Mouse (Mus musculus): ENCODE data around the gene Msrb3. TPM values are rescaled to one million over a fixed set of nuclear protein-coding genes. Genes with fewer than 3 reads are reported as not detected.

Gene Msrb3
- polyA plus RNA-seq, 1 experiment from 2014 or later: 17.6 TPM

DNA sequence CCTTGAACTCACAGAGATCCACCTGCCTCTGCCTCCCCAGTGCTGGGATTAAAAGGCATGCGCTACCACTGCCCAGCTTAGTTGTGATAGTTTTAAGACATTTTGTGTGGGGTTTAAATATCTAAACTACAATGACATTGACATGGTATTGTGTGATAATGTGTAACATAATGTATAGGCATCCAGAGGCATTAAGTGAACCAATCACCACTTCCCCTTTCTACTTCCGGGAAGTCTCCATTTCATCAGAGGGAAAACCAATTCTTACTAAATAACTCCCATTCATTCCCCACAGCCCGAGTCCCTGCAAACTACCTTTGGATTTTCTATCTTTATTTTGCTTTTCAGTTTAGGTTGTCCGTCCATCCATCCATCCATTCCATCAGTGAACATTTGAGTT is 90.7 kb downstream of the Msrb3 start:
- no peaks in the 10 kb centered on the region for H3K27me3 ChIP-seq (replicated peaks; ENCODE audit: control insufficient read depth, insufficient read depth, low read length)
- no peak for ATAC-seq (replicated peaks; ENCODE audit: low FRiP score, low TSS enrichment, low read depth)
- WGBS: 94% methylated on average over 4 of the region's 4 CpGs

DNA sequence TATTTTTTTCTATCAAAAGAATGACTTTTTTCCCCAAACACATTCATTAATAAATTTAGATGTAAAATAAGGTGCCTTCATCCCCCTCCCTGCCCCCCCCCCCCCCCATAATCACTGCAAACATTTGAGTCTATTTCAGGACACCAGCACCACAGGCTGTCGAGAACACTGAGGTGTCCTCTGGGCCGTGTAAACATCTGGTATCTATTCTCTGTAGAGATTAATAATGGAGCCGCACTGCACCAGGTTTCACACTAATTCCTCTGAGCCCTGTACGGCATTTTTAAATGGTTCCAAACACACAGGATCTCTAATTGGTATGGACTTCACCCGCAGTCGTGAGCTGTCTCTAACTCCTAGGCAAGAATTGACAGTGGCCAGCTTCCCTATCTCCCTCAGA is 97.8 kb downstream of the Msrb3 start:
- Histone ChIP-seq H3K4me2 (ENCODE audit: low read length) (peak overlapping the region; percentile 49), H3K27me3 (replicated peaks; ENCODE audit: control insufficient read depth, insufficient read depth, low read length) (no peaks in the 10 kb centered on the region), H3K4me1 (replicated peaks; ENCODE audit: control insufficient read depth, insufficient read depth, low read length) (peaks cover 28% of the 10 kb centered on the region), H3K9me3 (ENCODE audit: control insufficient read depth, low read length) (no peaks in the 10 kb centered on the region), H3K4me3 (ENCODE audit: low read depth, low read length) (no peak overlapping the region), H3K9ac (ENCODE audit: low read length) (no peak overlapping the region), H3K36me3 (ENCODE audit: control insufficient read depth, insufficient read depth, low read length) (no peaks in the 10 kb centered on the region), H3K27ac (ENCODE audit: low read depth) (peak overlapping the region; percentile 83)
- 11% methylated on average over 6 of the region's 6 CpGs for WGBS
- DNase-seq (ENCODE audit: low spot score): no peak
- ATAC-seq (replicated peaks; ENCODE audit: low FRiP score, low TSS enrichment, low read depth): no peak

More for the DNA sequence above, 90.7 kb downstream of the Msrb3 start:
- Histone ChIP-seq H3K4me1 (replicated peaks; ENCODE audit: control insufficient read depth, insufficient read depth, low read length) (peaks cover 35% of the 10 kb centered on the region), H3K4me2 (ENCODE audit: low read length) (no peak overlapping the region), H3K9ac (ENCODE audit: low read length) (no peak overlapping the region), H3K4me3 (ENCODE audit: low read depth, low read length) (no peak overlapping the region), H3K9me3 (ENCODE audit: control insufficient read depth, low read length) (no peaks in the 10 kb centered on the region), H3K36me3 (ENCODE audit: control insufficient read depth, insufficient read depth, low read length) (no peaks in the 10 kb centered on the region), H3K27ac (ENCODE audit: low read depth) (no peak overlapping the region)
- no peak for DNase-seq (ENCODE audit: low spot score)

DNA sequence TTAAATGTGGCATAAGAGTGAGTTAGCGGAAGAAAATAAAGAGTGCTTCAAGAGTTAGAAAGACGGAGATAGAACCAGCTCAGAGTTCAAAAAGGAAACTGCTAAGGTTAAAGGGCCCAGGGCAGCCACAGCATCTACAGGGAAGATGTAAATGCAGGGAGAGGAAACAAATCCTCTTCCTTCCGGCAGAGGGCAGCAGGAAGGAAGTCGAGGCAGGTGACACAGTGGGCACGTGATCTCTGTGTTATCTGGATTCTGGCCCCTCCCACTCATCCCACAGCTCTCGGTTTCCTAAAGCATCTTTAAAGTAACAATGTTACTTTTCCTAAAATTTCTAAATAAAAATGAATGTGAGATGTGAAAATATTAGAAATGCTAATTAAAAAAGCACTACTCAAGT is 99.4 kb downstream of the Msrb3 start:
- Histone ChIP-seq H3K4me3 (ENCODE audit: low read depth, low read length) (no peak overlapping the region), H3K36me3 (ENCODE audit: control insufficient read depth, insufficient read depth, low read length) (no peaks in the 10 kb centered on the region), H3K27ac (ENCODE audit: low read depth) (no peak overlapping the region), H3K4me1 (replicated peaks; ENCODE audit: control insufficient read depth, insufficient read depth, low read length) (peaks cover 38% of the 10 kb centered on the region), H3K4me2 (ENCODE audit: low read length) (no peak overlapping the region), H3K9ac (ENCODE audit: low read length) (no peak overlapping the region), H3K9me3 (ENCODE audit: control insufficient read depth, low read length) (no peaks in the 10 kb centered on the region), H3K27me3 (replicated peaks; ENCODE audit: control insufficient read depth, insufficient read depth, low read length) (no peaks in the 10 kb centered on the region)
- WGBS: 78% methylated on average over 6 of the region's 6 CpGs
- ATAC-seq (replicated peaks; ENCODE audit: low FRiP score, low TSS enrichment, low read depth) (no peak), DNase-seq (ENCODE audit: low spot score) (no peak)

DNA sequence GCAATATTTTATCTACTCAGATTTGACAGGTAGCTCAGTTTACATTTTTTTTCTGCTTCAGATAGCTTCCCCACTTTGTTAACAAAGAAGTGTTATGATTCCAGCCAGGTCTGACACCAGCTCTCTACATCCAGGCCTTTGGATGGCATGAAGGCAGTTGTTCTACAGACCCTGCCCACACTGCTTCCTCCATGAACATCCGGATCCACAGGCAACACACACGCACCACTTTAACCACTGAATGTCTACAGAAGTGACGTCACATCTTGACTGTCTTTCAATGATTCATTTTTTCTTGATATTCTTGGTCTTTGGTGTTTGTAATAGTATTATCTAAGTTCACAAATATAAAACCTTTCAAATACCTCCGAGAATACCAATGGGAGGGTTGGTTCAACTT is 102.2 kb downstream of the Msrb3 start:
- 80% methylated on average over 4 of the region's 4 CpGs for WGBS
- peaks cover 35% of the 10 kb centered on the region for H3K4me1 ChIP-seq (replicated peaks; ENCODE audit: control insufficient read depth, insufficient read depth, low read length)
- no peak overlapping the region for H3K9ac ChIP-seq (ENCODE audit: low read length)
- no peaks in the 10 kb centered on the region for H3K36me3 ChIP-seq (ENCODE audit: control insufficient read depth, insufficient read depth, low read length)
- no peak overlapping the region for H3K27ac ChIP-seq (ENCODE audit: low read depth)
- no peak overlapping the region for H3K4me2 ChIP-seq (ENCODE audit: low read length)
- no peak for DNase-seq (ENCODE audit: low spot score)
- ATAC-seq (replicated peaks; ENCODE audit: low FRiP score, low TSS enrichment, low read depth): no peak
- no peaks in the 10 kb centered on the region for H3K9me3 ChIP-seq (ENCODE audit: control insufficient read depth, low read length)
- H3K4me3 ChIP-seq (ENCODE audit: low read depth, low read length): no peak overlapping the region
- H3K27me3 ChIP-seq (replicated peaks; ENCODE audit: control insufficient read depth, insufficient read depth, low read length): no peaks in the 10 kb centered on the region

DNA sequence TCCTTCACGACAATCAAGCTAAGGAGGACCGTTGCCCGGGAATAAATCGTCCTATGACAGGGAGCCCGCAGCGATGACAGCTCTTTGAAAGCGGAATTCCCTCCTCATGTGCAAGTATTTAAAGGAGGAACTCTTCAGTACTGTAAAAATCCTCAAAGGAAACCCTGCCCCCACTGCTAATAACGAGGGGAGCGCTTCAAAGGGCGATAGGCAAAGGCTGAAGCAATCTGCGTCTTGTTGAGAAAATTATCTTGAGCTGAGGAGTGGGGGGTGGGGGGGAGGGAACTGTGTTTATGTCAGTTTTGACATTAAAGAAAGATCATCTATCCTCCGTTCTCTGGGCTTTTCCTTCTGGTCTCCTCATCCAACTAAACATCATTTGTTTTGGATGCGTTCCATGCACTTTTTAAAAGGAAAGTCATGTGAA is 104.5 kb downstream of the Msrb3 start:
- Histone ChIP-seq H3K4me1 (replicated peaks; ENCODE audit: control insufficient read depth, insufficient read depth, low read length) (peaks cover 22% of the 10 kb centered on the region), H3K27me3 (replicated peaks; ENCODE audit: control insufficient read depth, insufficient read depth, low read length) (no peaks in the 10 kb centered on the region), H3K36me3 (ENCODE audit: control insufficient read depth, insufficient read depth, low read length) (no peaks in the 10 kb centered on the region), H3K4me2 (ENCODE audit: low read length) (peak overlapping the region; percentile 35; the same call in 1 of the 2 replicates), H3K4me3 (ENCODE audit: low read depth, low read length) (no peak overlapping the region), H3K9me3 (ENCODE audit: control insufficient read depth, low read length) (no peaks in the 10 kb centered on the region), H3K9ac (ENCODE audit: low read length) (no peak overlapping the region), H3K27ac (ENCODE audit: low read depth) (peak overlapping the region; percentile 16; the same call in 1 of the 2 replicates)
- WGBS: 10% methylated on average over 13 of the region's 13 CpGs
- DNase-seq (ENCODE audit: low spot score) (no peak), ATAC-seq (replicated peaks; ENCODE audit: low FRiP score, low TSS enrichment, low read depth) (no peak)

DNA sequence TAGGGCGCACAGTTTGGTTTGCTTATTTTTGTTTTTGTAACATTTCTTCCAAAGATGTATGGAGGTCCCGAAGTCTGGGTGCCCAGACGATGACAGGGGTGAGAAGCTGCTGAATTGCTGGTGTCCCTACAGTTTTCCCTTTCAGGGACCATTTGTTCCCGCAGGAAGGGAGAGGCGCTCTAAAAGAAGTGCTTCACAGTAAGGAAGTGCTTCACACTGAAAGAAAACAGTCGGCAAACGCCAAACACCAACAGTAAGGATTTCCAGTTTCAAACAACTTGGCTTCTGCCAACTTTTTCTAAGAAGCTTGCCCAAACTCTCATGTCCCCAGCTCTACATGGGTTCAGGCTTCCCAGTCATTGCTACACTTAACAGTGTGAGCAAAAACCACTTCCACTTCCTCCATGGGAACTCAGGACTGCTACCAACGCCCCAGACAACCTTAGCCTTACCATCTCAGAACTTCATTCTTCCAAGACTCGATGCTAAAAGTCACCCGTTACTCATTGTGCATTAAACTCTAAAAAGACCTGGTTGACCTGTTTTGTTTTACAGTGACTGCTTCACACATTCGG is 106.6 kb downstream of the Msrb3 start:
- H3K4me2 ChIP-seq (ENCODE audit: low read length): no peak overlapping the region
- 54% methylated on average over 11 of the region's 11 CpGs for WGBS
- no peaks in the 10 kb centered on the region for H3K36me3 ChIP-seq (ENCODE audit: control insufficient read depth, insufficient read depth, low read length)
- no peaks in the 10 kb centered on the region for H3K9me3 ChIP-seq (ENCODE audit: control insufficient read depth, low read length)
- DNase-seq (ENCODE audit: low spot score) (no peak), ATAC-seq (replicated peaks; ENCODE audit: low FRiP score, low TSS enrichment, low read depth) (no peak)
- H3K9ac ChIP-seq (ENCODE audit: low read length): no peak overlapping the region
- no peak overlapping the region for H3K27ac ChIP-seq (ENCODE audit: low read depth)
- peaks cover 14% of the 10 kb centered on the region for H3K4me1 ChIP-seq (replicated peaks; ENCODE audit: control insufficient read depth, insufficient read depth, low read length)
- no peaks in the 10 kb centered on the region for H3K27me3 ChIP-seq (replicated peaks; ENCODE audit: control insufficient read depth, insufficient read depth, low read length)
- H3K4me3 ChIP-seq (ENCODE audit: low read depth, low read length): no peak overlapping the region

DNA sequence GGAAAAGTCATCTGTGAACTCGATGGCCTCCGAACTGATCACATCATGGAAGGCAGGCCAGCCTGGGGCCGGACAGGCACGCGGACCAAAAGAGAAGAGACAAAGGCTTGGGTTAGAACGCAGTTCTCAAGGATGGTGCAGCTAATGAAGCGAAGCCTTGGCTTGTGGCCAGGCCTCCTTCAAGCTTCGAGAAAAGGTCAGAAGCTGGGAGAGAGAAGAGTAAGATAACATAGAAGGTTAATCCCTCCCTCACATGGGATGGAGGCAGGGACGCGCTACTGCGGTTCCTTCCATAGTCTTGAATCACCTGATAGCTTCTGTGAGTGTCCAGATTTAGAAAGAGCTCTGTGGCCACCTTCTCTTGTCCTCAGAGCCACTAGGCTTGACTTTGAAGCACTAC is 107.5 kb downstream of the Msrb3 start:
- DNase-seq (ENCODE audit: low spot score) (no peak), ATAC-seq (replicated peaks; ENCODE audit: low FRiP score, low TSS enrichment, low read depth) (no peak)
- Histone ChIP-seq H3K9me3 (ENCODE audit: control insufficient read depth, low read length) (no peaks in the 10 kb centered on the region), H3K27ac (ENCODE audit: low read depth) (no peak overlapping the region), H3K36me3 (ENCODE audit: control insufficient read depth, insufficient read depth, low read length) (no peaks in the 10 kb centered on the region), H3K9ac (ENCODE audit: low read length) (no peak overlapping the region), H3K4me2 (ENCODE audit: low read length) (no peak overlapping the region), H3K4me1 (replicated peaks; ENCODE audit: control insufficient read depth, insufficient read depth, low read length) (peaks cover 17% of the 10 kb centered on the region), H3K27me3 (replicated peaks; ENCODE audit: control insufficient read depth, insufficient read depth, low read length) (no peaks in the 10 kb centered on the region), H3K4me3 (ENCODE audit: low read depth, low read length) (no peak overlapping the region)
- 90% methylated on average over 11 of the region's 11 CpGs for WGBS

DNA sequence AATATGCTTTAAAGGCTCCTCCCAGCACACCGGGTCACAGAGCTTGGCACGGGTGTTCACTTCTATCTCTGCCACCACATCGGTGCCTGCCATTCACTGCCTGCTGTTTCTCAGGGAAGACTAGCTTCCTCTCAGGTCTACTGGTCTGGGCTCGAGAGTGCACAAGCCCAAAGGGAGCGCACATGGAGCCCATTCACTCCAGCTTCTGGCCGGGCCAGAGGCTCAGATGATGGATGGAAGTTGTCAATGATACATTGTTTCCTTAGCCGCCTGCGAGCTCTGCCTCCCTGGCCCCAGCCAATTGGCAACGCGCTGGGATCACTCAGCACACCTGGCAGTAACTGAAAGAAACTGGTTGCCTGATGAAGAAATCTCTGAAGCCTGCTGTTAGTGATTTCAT is 111.7 kb downstream of the Msrb3 start:
- WGBS: 32% methylated on average over 10 of the region's 10 CpGs
- DNase-seq (ENCODE audit: low spot score): no peak

DNA sequence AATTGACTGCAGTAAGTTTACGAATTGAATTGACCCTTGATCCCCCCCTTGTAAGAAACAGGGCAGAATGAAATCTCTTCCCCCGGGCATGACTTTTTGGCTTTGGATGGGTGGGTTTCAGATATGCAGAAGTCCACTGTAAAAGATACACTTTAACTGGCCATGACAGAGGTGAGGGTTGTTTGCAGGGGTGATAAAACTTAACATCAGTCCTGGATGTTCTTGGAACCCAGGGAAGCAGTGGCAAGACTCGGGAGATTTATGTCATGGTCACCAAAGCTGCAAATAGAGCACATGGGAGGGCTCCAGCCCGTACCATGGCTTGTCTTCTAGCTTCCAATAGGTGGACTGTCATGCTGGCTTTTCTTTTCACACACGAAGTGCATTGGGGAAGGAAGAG is 114.4 kb downstream of the Msrb3 start:
- DNase-seq (ENCODE audit: low spot score) (no peak), ATAC-seq (replicated peaks; ENCODE audit: low FRiP score, low TSS enrichment, low read depth) (no peak)
- H3K36me3 ChIP-seq (ENCODE audit: control insufficient read depth, insufficient read depth, low read length): no peaks in the 10 kb centered on the region; the same call in 1 of the 2 replicates
- H3K27ac ChIP-seq (ENCODE audit: low read depth): no peak overlapping the region
- H3K4me2 ChIP-seq (ENCODE audit: low read length): no peak overlapping the region
- no peaks in the 10 kb centered on the region for H3K27me3 ChIP-seq (replicated peaks; ENCODE audit: control insufficient read depth, insufficient read depth, low read length)
- H3K4me3 ChIP-seq (ENCODE audit: low read depth, low read length): no peak overlapping the region
- H3K9me3 ChIP-seq (ENCODE audit: control insufficient read depth, low read length): no peaks in the 10 kb centered on the region
- no peak overlapping the region for H3K9ac ChIP-seq (ENCODE audit: low read length)
- 59% methylated on average over 5 of the region's 5 CpGs for WGBS
- 0 out of 2 replicates have a peak, but pooled peaks cover 5% of the 10 kb centered on the region for H3K4me1 ChIP-seq (replicated peaks; ENCODE audit: control insufficient read depth, insufficient read depth, low read length)

More for the DNA sequence above, 111.7 kb downstream of the Msrb3 start:
- peaks cover 5% of the 10 kb centered on the region; the same call in 1 of the 2 replicates for H3K4me1 ChIP-seq (replicated peaks; ENCODE audit: control insufficient read depth, insufficient read depth, low read length)
- no peaks in the 10 kb centered on the region for H3K36me3 ChIP-seq (ENCODE audit: control insufficient read depth, insufficient read depth, low read length)
- H3K4me2 ChIP-seq (ENCODE audit: low read length): no peak overlapping the region
- no peaks in the 10 kb centered on the region for H3K9me3 ChIP-seq (ENCODE audit: control insufficient read depth, low read length)
- no peaks in the 10 kb centered on the region for H3K27me3 ChIP-seq (replicated peaks; ENCODE audit: control insufficient read depth, insufficient read depth, low read length)
- no peak overlapping the region for H3K4me3 ChIP-seq (ENCODE audit: low read depth, low read length)
- no peak overlapping the region for H3K27ac ChIP-seq (ENCODE audit: low read depth)
- no peak overlapping the region for H3K9ac ChIP-seq (ENCODE audit: low read length)
- no peak for ATAC-seq (replicated peaks; ENCODE audit: low FRiP score, low TSS enrichment, low read depth)
